Mouse (Mus musculus) MEL (cell line): ENCODE results near the gene Maml2. TPM values are rescaled to one million over a fixed set of nuclear protein-coding genes. Genes with fewer than 3 reads are reported as not detected.

Source experiments
- DNase-seq: peaks from one replicate; pipeline ENCODE4 v3.0.0; 2011; ENCODE audit warnings: low read depth, low spot score
- H3K27ac ChIP-seq: 2 replicates; pipeline ENCODE4 v1.5.1; 2012; ENCODE audit warnings: low read depth, mild to moderate bottlenecking, control low read depth, low read length, moderate library complexity; ENCODE audit not compliant: control insufficient read depth
- H3K27me3 ChIP-seq, 2 experiments: fragments of 150-350 bp in 1 of 2; sonication (generic) in 1 of 2; 2 replicates each; pipeline ENCODE4 v1.6.1; 2012; ENCODE audit warnings: low read length in 2 of 2, mild to moderate bottlenecking in 2 of 2, improper control_type of control experiment in 1 of 2, moderate library complexity in 1 of 2; ENCODE audit not compliant: insufficient read depth in 2 of 2, control insufficient read depth in 1 of 2
- H3K36me3 ChIP-seq, 2 experiments: 2 replicates each; pipeline ENCODE4 v1.6.1; 2012 to 2014; ENCODE audit warnings: low read length in 2 of 2, improper control_type of control experiment in 1 of 2, inconsistent platforms in 1 of 2, mild to moderate bottlenecking in 1 of 2; ENCODE audit not compliant: insufficient read depth in 2 of 2, control insufficient read depth in 1 of 2
- H3K4me1 ChIP-seq, 2 experiments: fragments of 150-350 bp in 1 of 2; sonication (generic) in 1 of 2; 2 replicates each; pipeline ENCODE4 v1.6.1; 2012; ENCODE audit warnings: low read length in 2 of 2, improper control_type of control experiment in 1 of 2, mild to moderate bottlenecking in 1 of 2; ENCODE audit not compliant: insufficient read depth in 2 of 2, control insufficient read depth in 1 of 2
- H3K4me3 ChIP-seq, 2 experiments: fragments of 150-350 bp in 1 of 2; sonication (generic) in 1 of 2; 2 replicates each; pipeline ENCODE4 v1.5.1; 2012; ENCODE audit warnings: low read depth in 2 of 2, low read length in 2 of 2, mild to moderate bottlenecking in 2 of 2, moderate library complexity in 2 of 2, control low read depth in 1 of 2, improper control_type of control experiment in 1 of 2; ENCODE audit not compliant: control insufficient read depth in 1 of 2, insufficient read depth in 1 of 2
- H3K79me2 ChIP-seq: 2 replicates; pipeline ENCODE4 v1.6.1; 2012; ENCODE audit warnings: mild to moderate bottlenecking, low read length, moderate library complexity; ENCODE audit not compliant: control insufficient read depth, poor library complexity, insufficient read depth
- H3K9ac ChIP-seq: 2 replicates; pipeline ENCODE4 v1.6.1; 2012; ENCODE audit warnings: low read depth, mild to moderate bottlenecking, control low read depth, low read length, moderate library complexity; ENCODE audit not compliant: control insufficient read depth, poor library complexity, severe bottlenecking
- H3K9me3 ChIP-seq: fragments of 150-350 bp; sonication (generic); replicated peaks from 2 replicates; pipeline ENCODE4 v1.6.1; 2012; ENCODE audit warnings: mild to moderate bottlenecking, low read length, improper control_type of control experiment, moderate library complexity; ENCODE audit not compliant: insufficient read depth
- CTCF ChIP-seq, 3 experiments: IDR thresholded peaks in 2 of 3; conservative IDR thresholded peaks in 1 of 3; 2 replicates each; pipeline ENCODE4 v1.5.1; 2011 to 2012; ENCODE audit warnings: low read length in 3 of 3, low read depth in 2 of 3, mild to moderate bottlenecking in 2 of 3, improper control_type of control experiment in 1 of 3, inconsistent platforms in 1 of 3, mixed read lengths in 1 of 3, moderate library complexity in 1 of 3; ENCODE audit not compliant: control insufficient read depth in 1 of 3, insufficient read depth in 1 of 3, poor library complexity in 1 of 3, severe bottlenecking in 1 of 3
- EP300 ChIP-seq, 2 experiments: IDR thresholded peaks; 2 replicates each; pipeline ENCODE4 v1.6.1; 2011; ENCODE audit warnings: improper control_type of control experiment in 2 of 2, low read length in 2 of 2, low read depth in 1 of 2, mild to moderate bottlenecking in 1 of 2
- ETS1 ChIP-seq: IDR thresholded peaks from 2 replicates; pipeline ENCODE4 v1.6.1; 2012; ENCODE audit warnings: low read depth, mild to moderate bottlenecking, inconsistent platforms, low read length, improper control_type of control experiment, moderate library complexity
- GATA1 ChIP-seq: IDR thresholded peaks from 2 replicates; pipeline ENCODE4 v1.6.1; 2011; ENCODE audit warnings: low read depth, low read length, improper control_type of control experiment
- HCFC1 ChIP-seq: IDR thresholded peaks from 2 replicates; pipeline ENCODE4 v1.6.1; 2012; ENCODE audit warnings: low read depth, mild to moderate bottlenecking, inconsistent platforms, low read length, improper control_type of control experiment, moderate library complexity
- KAT2A ChIP-seq: conservative IDR thresholded peaks from 2 replicates; pipeline ENCODE4 v1.6.1; 2012; ENCODE audit warnings: low read depth, low read length, improper control_type of control experiment, inconsistent platforms
- MAFK ChIP-seq: IDR thresholded peaks from 2 replicates; pipeline ENCODE4 v1.6.1; 2011; ENCODE audit warnings: low read depth, mild to moderate bottlenecking, low read length, improper control_type of control experiment, borderline replicate concordance
- MXI1 ChIP-seq: IDR thresholded peaks from 2 replicates; pipeline ENCODE4 v1.6.1; 2011; ENCODE audit warnings: mild to moderate bottlenecking, low read depth, low read length, improper control_type of control experiment
- MYB ChIP-seq: IDR thresholded peaks from 2 replicates; pipeline ENCODE4 v1.6.1; 2011; ENCODE audit warnings: mild to moderate bottlenecking, low read depth, low read length, improper control_type of control experiment
- NELFE ChIP-seq: IDR thresholded peaks from 2 replicates; pipeline ENCODE4 v1.6.1; 2011; ENCODE audit warnings: low read depth, low read length, improper control_type of control experiment
- POLR2AphosphoS2 ChIP-seq: IDR thresholded peaks from 2 replicates; pipeline ENCODE4 v1.6.1; 2011; ENCODE audit warnings: low read length, improper control_type of control experiment
- RAD21 ChIP-seq: IDR thresholded peaks from 2 replicates; pipeline ENCODE4 v1.6.1; 2011; ENCODE audit warnings: mild to moderate bottlenecking, low read depth, low read length, improper control_type of control experiment
- RCOR1 ChIP-seq: IDR thresholded peaks from 2 replicates; pipeline ENCODE4 v1.6.1; 2012; ENCODE audit warnings: low read depth, mild to moderate bottlenecking, inconsistent platforms, low read length, improper control_type of control experiment
- SIN3A ChIP-seq: IDR thresholded peaks from 2 replicates; pipeline ENCODE4 v1.6.1; 2012; ENCODE audit warnings: low read length, improper control_type of control experiment, inconsistent platforms
- SMC3 ChIP-seq: IDR thresholded peaks from 2 replicates; pipeline ENCODE4 v1.6.1; 2011; ENCODE audit warnings: low read depth, low read length, improper control_type of control experiment
- TCF12 ChIP-seq: IDR thresholded peaks from 2 replicates; pipeline ENCODE4 v1.6.1; 2014; ENCODE audit warnings: low read depth, mild to moderate bottlenecking, inconsistent platforms, low read length, improper control_type of control experiment, moderate library complexity
- USF1 ChIP-seq: IDR thresholded peaks from 2 replicates; pipeline ENCODE4 v1.6.1; 2014; ENCODE audit warnings: low read depth, mild to moderate bottlenecking, inconsistent platforms, low read length, improper control_type of control experiment, moderate library complexity
- USF2 ChIP-seq, 2 experiments: IDR thresholded peaks; 2 replicates each; pipeline ENCODE4 v1.6.1; 2011 to 2012; ENCODE audit warnings: improper control_type of control experiment in 2 of 2, low read length in 2 of 2, borderline replicate concordance in 1 of 2, inconsistent platforms in 1 of 2, low read depth in 1 of 2, mild to moderate bottlenecking in 1 of 2; ENCODE audit not compliant: insufficient read depth in 1 of 2
- ZMIZ1 ChIP-seq: IDR thresholded peaks from 2 replicates; pipeline ENCODE4 v1.6.1; 2012; ENCODE audit warnings: low read depth, mild to moderate bottlenecking, inconsistent platforms, low read length, improper control_type of control experiment, moderate library complexity
- ZNF384 ChIP-seq: IDR thresholded peaks from 2 replicates; pipeline ENCODE4 v1.6.1; 2012; ENCODE audit warnings: low read depth, mild to moderate bottlenecking, inconsistent platforms, low read length, improper control_type of control experiment
- polyA plus RNA-seq, 2 experiments: library from polyadenylated mRNA; stranded (reverse) in 1 of 2; unstranded in 1 of 2; fragments of >175 nt in 1 of 2; fragments of >200 nt in 1 of 2; gene quantifications; 2 replicates each; pipeline versions ENCODE4 v1.2.1 to v1.2.4; 2012; ENCODE audit warnings: low replicate concordance in 2 of 2, low read depth in 1 of 2; ENCODE audit not compliant: insufficient read length in 2 of 2, insufficient read depth in 1 of 2, missing spikeins in 1 of 2
- total RNA-seq: library from RNA; depleted of rRNA; stranded (reverse); fragments of 300-350 nt; gene quantifications from 2 replicates; pipeline ENCODE4 v1.2.3, GENCODE M21; 2012

The Maml2 gene
- total and polyA plus RNA-seq, 3 experiments = 0.08 to 0.47 TPM; not detected in 1

- no peak for DNase-seq
- peaks cover 0 to 7% of the 10 kb centered on the region in 2 experiments; a peak in 2 of 4 replicates for H3K4me1 ChIP-seq
These were observed 291.0 kb downstream of the Maml2 start for GRCm38 (mm10) chr9:13588786-13589185.

GRCm38 (mm10) chr9:13592701-13593100, 294.9 kb downstream of the Maml2 start:
- Histone ChIP-seq H3K4me1 (no peaks in the 10 kb centered on the region; a peak in 1 of 4 replicates), H3K36me3 (no peaks in the 10 kb centered on the region), H3K27ac (no peak overlapping the region), H3K9ac (no peak overlapping the region), H3K4me3 (no peak overlapping the region)
- TF ChIP-seq MAFK = no peak
- no peak for TF ChIP-seq NELFE
- no peak for TF ChIP-seq SIN3A
- TF ChIP-seq USF2 (IDR thresholded peaks at IDR 0.05; ENCODE audit: borderline replicate concordance in 1 of 2, insufficient read depth in 1 of 2, low read depth in 1 of 2, low read length in 2 of 2) = no peak
- TF ChIP-seq POLR2AphosphoS2 = no peak
- TF ChIP-seq, all 39 proteins: peak for 0
- Histone ChIP-seq H3K9me3 (no peaks in the 10 kb centered on the region), H3K27me3 (no peaks in the 10 kb centered on the region), H3K79me2 (no peaks in the 10 kb centered on the region)
- no peak for DNase-seq

More at GRCm38 (mm10) chr9:13588786-13589185, 291.0 kb downstream of the Maml2 start:
- H3K27ac ChIP-seq = no peak overlapping the region
- no peaks in the 10 kb centered on the region for H3K9me3 ChIP-seq
- H3K9ac ChIP-seq = no peak overlapping the region
- TF ChIP-seq HCFC1 (no peak), KAT2A (no peak), RCOR1 (no peak), ZMIZ1 (no peak), USF2 (IDR thresholded peaks at IDR 0.05; ENCODE audit: borderline replicate concordance in 1 of 2, insufficient read depth in 1 of 2, low read depth in 1 of 2, low read length in 2 of 2) (no peak), EP300 (IDR thresholded peaks at IDR 0.05; ENCODE audit: low read depth in 1 of 2, low read length in 2 of 2) (no peak), GATA1 (no peak), ETS1 (no peak), MYB (no peak), MXI1 (no peak), ZNF384 (no peak), USF1 (no peak), RAD21 (peak; percentile 16), SIN3A (no peak), CTCF (IDR thresholded peaks at IDR 0.05 in 2 of 3, conservative IDR thresholded peaks at IDR 0.05 in 1 of 3; ENCODE audit: control insufficient read depth in 1 of 3, insufficient read depth in 1 of 3, low read depth in 2 of 3, low read length in 3 of 3, poor library complexity in 1 of 3, severe bottlenecking in 1 of 3) (peak in 2 of 3 experiments; percentile 10 to 19; a peak in 1 of 6 replicates), TCF12 (no peak), SMC3 (peak; percentile 38)
- H3K27me3 ChIP-seq = no peaks in the 10 kb centered on the region
- H3K79me2 ChIP-seq = no peaks in the 10 kb centered on the region
- peaks cover 0 to 4% of the 10 kb centered on the region in 2 experiments; a peak in 2 of 4 replicates for H3K36me3 ChIP-seq
- no peak overlapping the region for H3K4me3 ChIP-seq
